Mouse (Mus musculus) E14TG2a.4 (cell line): Measurements from ENCODE around the gene Rps6ka2.

ENCODE experiments used
- CTCF ChIP-seq: conservative IDR thresholded peaks from 2 replicates; pipeline ENCODE4 v1.5.1; 2014; ENCODE audit warnings: low read length
- NANOG ChIP-seq: IDR thresholded peaks from 2 replicates; pipeline ENCODE4 v1.6.1; 2014; ENCODE audit warnings: borderline replicate concordance, low read length, mixed read lengths

DNA sequence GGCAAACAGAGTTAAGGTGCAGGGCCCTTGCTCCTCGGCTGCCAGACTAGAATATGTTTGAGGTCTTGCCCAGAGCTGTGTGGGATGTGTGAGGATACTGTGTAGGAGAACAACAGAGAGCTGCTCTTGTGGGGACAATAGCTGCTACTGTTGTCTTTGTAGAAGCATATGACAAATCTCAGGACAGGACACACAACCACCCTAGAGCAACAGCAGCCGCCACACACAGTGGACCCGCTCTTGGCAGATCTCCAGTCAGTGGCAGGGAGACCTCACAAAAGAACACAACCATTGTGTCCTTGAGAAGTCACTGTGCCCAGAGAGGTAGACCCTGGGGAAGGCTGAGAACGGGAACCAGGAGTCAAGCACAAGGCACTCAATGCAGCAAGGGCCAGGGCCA is 42.0 kb downstream of the Rps6ka2 start:
- TF ChIP-seq CTCF = no peak
- TF ChIP-seq NANOG = no peak
